Mouse (Mus musculus) kidney, postnatal 4 days (tissue): Measurements from ENCODE around the gene Rabggtb.

Experiments used
- DNase-seq, 2 experiments: peaks; one replicate each; pipeline ENCODE4 v3.0.0; 2021; ENCODE audit warnings: mixed read lengths in 2 of 2

Rabggtb gene

GRCm38 (mm10) chr3:153858350-153859001, 54.3 kb downstream of the Rabggtb start:
- DNase-seq, result no peak
